Mouse (Mus musculus) frontal cortex, postnatal 14 days (tissue): ENCODE data around the gene Rif1.

ENCODE experiments used
- DNase-seq, 2 experiments: peaks; one replicate each; pipeline ENCODE4 v3.0.0; 2022; ENCODE audit warnings: low spot score in 2 of 2

Rif1 gene

GRCm38 (mm10) chr2:52072491-52073140 lies at the start of gene Rif1:
TSS of gene Rif1 (plus strand) at chr2:52072832.
- DNase-seq, result peak; percentile 39 to 68

GRCm38 (mm10) chr2:52027061-52027460 lies 45.6 kb upstream of the Rif1 start:
- no peak for DNase-seq

- DNase-seq, result no peak
These were observed 43.2 kb upstream of the Rif1 start for GRCm38 (mm10) chr2:52029426-52029825.

- no peak for DNase-seq
These were observed 41.1 kb upstream of the Rif1 start for GRCm38 (mm10) chr2:52031491-52031890.

- DNase-seq, result no peak
These were observed 38.0 kb upstream of the Rif1 start for GRCm38 (mm10) chr2:52034601-52035000.

GRCm38 (mm10) chr2:52035144-52035543 lies 37.5 kb upstream of the Rif1 start:
- no peak for DNase-seq

- DNase-seq, result no peak
These were observed 35.6 kb upstream of the Rif1 start for GRCm38 (mm10) chr2:52036929-52037595.

GRCm38 (mm10) chr2:52037882-52038281 lies 34.8 kb upstream of the Rif1 start, which contains the start of gene Tnfaip6:
TSS of gene Tnfaip6 (plus strand) at chr2:52038009.
- DNase-seq, result peak; percentile 10 to 11

- DNase-seq, result no peak
These were observed 34.1 kb upstream of the Rif1 start for GRCm38 (mm10) chr2:52038558-52038957.

- no peak for DNase-seq
These were observed 33.4 kb upstream of the Rif1 start for GRCm38 (mm10) chr2:52039083-52039801.

GRCm38 (mm10) chr2:52042132-52042531 lies 30.5 kb upstream of the Rif1 start:
- no peak for DNase-seq

- DNase-seq, result no peak
These were observed 29.9 kb upstream of the Rif1 start for GRCm38 (mm10) chr2:52042714-52043113.

- no peak for DNase-seq
These were observed 29.1 kb upstream of the Rif1 start for GRCm38 (mm10) chr2:52043485-52043884.

GRCm38 (mm10) chr2:52046032-52046431 lies 26.6 kb upstream of the Rif1 start:
- DNase-seq, result no peak

- DNase-seq, result no peak
These were observed 21.8 kb upstream of the Rif1 start for GRCm38 (mm10) chr2:52050823-52051222.

- DNase-seq, result no peak
These were observed 20.3 kb upstream of the Rif1 start for GRCm38 (mm10) chr2:52052335-52052734.

GRCm38 (mm10) chr2:52053502-52053901 lies 19.1 kb upstream of the Rif1 start:
- no peak for DNase-seq

GRCm38 (mm10) chr2:52055616-52056015 lies 17.0 kb upstream of the Rif1 start:
- DNase-seq, result no peak

- no peak for DNase-seq
These were observed 15.5 kb upstream of the Rif1 start for GRCm38 (mm10) chr2:52057099-52057498.

- no peak for DNase-seq
These were observed 15.0 kb upstream of the Rif1 start for GRCm38 (mm10) chr2:52057681-52058080.

GRCm38 (mm10) chr2:52068641-52069040 lies 4.0 kb upstream of the Rif1 start:
- no peak for DNase-seq

GRCm38 (mm10) chr2:52070816-52071215 lies 1.8 kb upstream of the Rif1 start:
- DNase-seq, result no peak
